Mouse (Mus musculus) MEL (cell line): ENCODE measurements around the gene Prl. TPM values are rescaled to one million over a fixed set of nuclear protein-coding genes. Genes with fewer than 3 reads are reported as not detected.

Experiments
- DNase-seq: peaks from one replicate; pipeline ENCODE4 v3.0.0; 2011; ENCODE audit warnings: low read depth, low spot score
- H3K27ac ChIP-seq: 2 replicates; pipeline ENCODE4 v1.5.1; 2012; ENCODE audit warnings: low read depth, mild to moderate bottlenecking, control low read depth, low read length, moderate library complexity; ENCODE audit not compliant: control insufficient read depth
- H3K27me3 ChIP-seq, 2 experiments: fragments of 150-350 bp in 1 of 2; sonication (generic) in 1 of 2; 2 replicates each; pipeline ENCODE4 v1.6.1; 2012; ENCODE audit warnings: low read length in 2 of 2, mild to moderate bottlenecking in 2 of 2, improper control_type of control experiment in 1 of 2, moderate library complexity in 1 of 2; ENCODE audit not compliant: insufficient read depth in 2 of 2, control insufficient read depth in 1 of 2
- H3K36me3 ChIP-seq, 2 experiments: 2 replicates each; pipeline ENCODE4 v1.6.1; 2012 to 2014; ENCODE audit warnings: low read length in 2 of 2, improper control_type of control experiment in 1 of 2, inconsistent platforms in 1 of 2, mild to moderate bottlenecking in 1 of 2; ENCODE audit not compliant: insufficient read depth in 2 of 2, control insufficient read depth in 1 of 2
- H3K4me1 ChIP-seq, 2 experiments: fragments of 150-350 bp in 1 of 2; sonication (generic) in 1 of 2; 2 replicates each; pipeline ENCODE4 v1.6.1; 2012; ENCODE audit warnings: low read length in 2 of 2, improper control_type of control experiment in 1 of 2, mild to moderate bottlenecking in 1 of 2; ENCODE audit not compliant: insufficient read depth in 2 of 2, control insufficient read depth in 1 of 2
- H3K4me3 ChIP-seq, 2 experiments: fragments of 150-350 bp in 1 of 2; sonication (generic) in 1 of 2; 2 replicates each; pipeline ENCODE4 v1.5.1; 2012; ENCODE audit warnings: low read depth in 2 of 2, low read length in 2 of 2, mild to moderate bottlenecking in 2 of 2, moderate library complexity in 2 of 2, control low read depth in 1 of 2, improper control_type of control experiment in 1 of 2; ENCODE audit not compliant: control insufficient read depth in 1 of 2, insufficient read depth in 1 of 2
- H3K79me2 ChIP-seq: 2 replicates; pipeline ENCODE4 v1.6.1; 2012; ENCODE audit warnings: mild to moderate bottlenecking, low read length, moderate library complexity; ENCODE audit not compliant: control insufficient read depth, poor library complexity, insufficient read depth
- H3K9ac ChIP-seq: 2 replicates; pipeline ENCODE4 v1.6.1; 2012; ENCODE audit warnings: low read depth, mild to moderate bottlenecking, control low read depth, low read length, moderate library complexity; ENCODE audit not compliant: control insufficient read depth, poor library complexity, severe bottlenecking
- H3K9me3 ChIP-seq: fragments of 150-350 bp; sonication (generic); replicated peaks from 2 replicates; pipeline ENCODE4 v1.6.1; 2012; ENCODE audit warnings: mild to moderate bottlenecking, low read length, improper control_type of control experiment, moderate library complexity; ENCODE audit not compliant: insufficient read depth
- CHD1 ChIP-seq: IDR thresholded peaks from 2 replicates; pipeline ENCODE4 v1.6.1; 2012; ENCODE audit warnings: low read depth, mild to moderate bottlenecking, inconsistent platforms, low read length, improper control_type of control experiment
- GATA1 ChIP-seq: IDR thresholded peaks from 2 replicates; pipeline ENCODE4 v1.6.1; 2011; ENCODE audit warnings: low read depth, low read length, improper control_type of control experiment
- HCFC1 ChIP-seq: IDR thresholded peaks from 2 replicates; pipeline ENCODE4 v1.6.1; 2012; ENCODE audit warnings: low read depth, mild to moderate bottlenecking, inconsistent platforms, low read length, improper control_type of control experiment, moderate library complexity
- JUND ChIP-seq: IDR thresholded peaks from 2 replicates; pipeline ENCODE4 v1.6.1; 2011; ENCODE audit warnings: low read depth, mild to moderate bottlenecking, improper control_type of control experiment, low read length
- KAT2A ChIP-seq: conservative IDR thresholded peaks from 2 replicates; pipeline ENCODE4 v1.6.1; 2012; ENCODE audit warnings: low read depth, low read length, improper control_type of control experiment, inconsistent platforms
- MAZ ChIP-seq: IDR thresholded peaks from 2 replicates; pipeline ENCODE4 v1.6.1; 2012; ENCODE audit warnings: low read depth, mild to moderate bottlenecking, inconsistent platforms, low read length, improper control_type of control experiment
- MYB ChIP-seq: IDR thresholded peaks from 2 replicates; pipeline ENCODE4 v1.6.1; 2011; ENCODE audit warnings: mild to moderate bottlenecking, low read depth, low read length, improper control_type of control experiment
- NRF1 ChIP-seq: IDR thresholded peaks from 2 replicates; pipeline ENCODE4 v1.6.1; 2014; ENCODE audit warnings: low read depth, mild to moderate bottlenecking, inconsistent platforms, low read length, improper control_type of control experiment, moderate library complexity; ENCODE audit not compliant: poor library complexity, insufficient read depth, severe bottlenecking
- RAD21 ChIP-seq: IDR thresholded peaks from 2 replicates; pipeline ENCODE4 v1.6.1; 2011; ENCODE audit warnings: mild to moderate bottlenecking, low read depth, low read length, improper control_type of control experiment
- RCOR1 ChIP-seq: IDR thresholded peaks from 2 replicates; pipeline ENCODE4 v1.6.1; 2012; ENCODE audit warnings: low read depth, mild to moderate bottlenecking, inconsistent platforms, low read length, improper control_type of control experiment
- SIN3A ChIP-seq: IDR thresholded peaks from 2 replicates; pipeline ENCODE4 v1.6.1; 2012; ENCODE audit warnings: low read length, improper control_type of control experiment, inconsistent platforms
- SMC3 ChIP-seq: IDR thresholded peaks from 2 replicates; pipeline ENCODE4 v1.6.1; 2011; ENCODE audit warnings: low read depth, low read length, improper control_type of control experiment
- TBP ChIP-seq: IDR thresholded peaks from 2 replicates; pipeline ENCODE4 v1.8.0; 2011; ENCODE audit warnings: low read depth, low read length, improper control_type of control experiment
- UBTF ChIP-seq: IDR thresholded peaks from 2 replicates; pipeline ENCODE4 v1.6.1; 2012; ENCODE audit warnings: low read depth, mild to moderate bottlenecking, inconsistent platforms, low read length, improper control_type of control experiment, moderate library complexity, borderline replicate concordance; ENCODE audit not compliant: insufficient read depth
- USF1 ChIP-seq: IDR thresholded peaks from 2 replicates; pipeline ENCODE4 v1.6.1; 2014; ENCODE audit warnings: low read depth, mild to moderate bottlenecking, inconsistent platforms, low read length, improper control_type of control experiment, moderate library complexity
- USF2 ChIP-seq, 2 experiments: IDR thresholded peaks; 2 replicates each; pipeline ENCODE4 v1.6.1; 2011 to 2012; ENCODE audit warnings: improper control_type of control experiment in 2 of 2, low read length in 2 of 2, borderline replicate concordance in 1 of 2, inconsistent platforms in 1 of 2, low read depth in 1 of 2, mild to moderate bottlenecking in 1 of 2; ENCODE audit not compliant: insufficient read depth in 1 of 2
- ZC3H11A ChIP-seq: IDR thresholded peaks from 2 replicates; pipeline ENCODE4 v1.6.1; 2012; ENCODE audit warnings: low read depth, mild to moderate bottlenecking, inconsistent platforms, low read length, improper control_type of control experiment
- polyA plus RNA-seq, 2 experiments: library from polyadenylated mRNA; stranded (reverse) in 1 of 2; unstranded in 1 of 2; fragments of >175 nt in 1 of 2; fragments of >200 nt in 1 of 2; gene quantifications; 2 replicates each; pipeline versions ENCODE4 v1.2.1 to v1.2.4; 2012; ENCODE audit warnings: low replicate concordance in 2 of 2, low read depth in 1 of 2; ENCODE audit not compliant: insufficient read length in 2 of 2, insufficient read depth in 1 of 2, missing spikeins in 1 of 2
- total RNA-seq: library from RNA; depleted of rRNA; stranded (reverse); fragments of 300-350 nt; gene quantifications from 2 replicates; pipeline ENCODE4 v1.2.3, GENCODE M21; 2012

The Prl gene
- total and polyA plus RNA-seq, 3 experiments: not detected

DNA sequence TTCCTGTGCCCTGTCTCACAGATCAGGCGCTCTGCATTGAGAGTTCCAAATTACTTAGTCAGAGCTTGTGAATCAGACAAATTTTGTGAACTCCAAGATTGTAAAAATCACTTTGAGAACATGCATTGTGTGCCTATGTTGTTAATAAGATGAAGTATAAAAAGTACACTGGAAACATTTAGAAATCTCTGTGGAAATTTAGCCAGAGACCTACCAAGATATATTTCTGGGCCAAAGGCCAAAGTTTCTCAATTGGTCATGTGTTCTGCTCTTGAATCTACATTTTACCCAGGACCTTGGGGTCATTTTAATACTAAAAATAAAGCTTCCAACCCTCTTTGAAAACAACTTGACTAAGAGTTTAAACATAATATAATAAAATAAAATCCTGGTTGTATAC, 30.0 kb upstream of the Prl start:
- TF ChIP-seq SMC3: no peak
- no peak for TF ChIP-seq MYB
- TF ChIP-seq USF1: no peak
- TF ChIP-seq RCOR1: no peak
- no peak for TF ChIP-seq CHD1
- no peak for TF ChIP-seq TBP
- Histone ChIP-seq H3K4me1 (no peaks in the 10 kb centered on the region), H3K27me3 (no peaks in the 10 kb centered on the region), H3K9me3 (no peaks in the 10 kb centered on the region), H3K79me2 (no peaks in the 10 kb centered on the region), H3K36me3 (no peaks in the 10 kb centered on the region), H3K27ac (no peak overlapping the region), H3K9ac (no peak overlapping the region), H3K4me3 (no peak overlapping the region)
- no peak for DNase-seq

DNA sequence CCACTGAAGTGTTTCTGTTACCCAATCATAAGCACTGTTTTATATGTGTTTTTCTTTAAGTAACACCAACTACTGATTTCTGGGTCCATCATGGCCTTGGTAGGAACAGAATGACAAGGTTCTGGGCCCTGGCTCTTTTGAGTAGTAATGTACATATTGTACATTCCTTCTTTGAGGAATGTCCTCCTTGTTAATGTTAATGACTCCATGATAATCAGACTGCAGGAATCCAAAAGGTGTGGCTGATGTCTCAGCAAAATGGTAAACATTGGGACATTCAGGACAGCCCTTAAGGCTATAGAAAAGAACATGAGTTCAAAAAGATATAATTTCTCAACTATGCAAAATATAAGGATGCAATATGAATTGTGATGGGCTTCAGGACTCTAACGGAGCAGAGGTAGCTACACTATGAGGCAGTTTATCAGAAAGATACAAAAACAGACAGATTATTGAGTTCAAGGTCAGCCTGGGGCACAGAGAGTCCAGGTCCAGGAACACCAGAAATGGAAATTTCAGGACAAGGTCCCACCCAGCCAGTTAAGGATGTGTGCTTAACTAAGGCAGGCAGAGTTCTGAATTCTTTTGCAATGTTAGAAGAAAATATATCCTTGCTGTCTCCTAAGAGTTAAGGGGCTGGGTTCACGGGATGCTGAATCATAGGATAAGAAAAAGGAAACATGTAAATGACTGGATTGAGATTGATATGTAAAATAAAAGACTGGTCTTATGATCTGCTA, 28.7 kb upstream of the Prl start:
- Histone ChIP-seq H3K9me3 (no peaks in the 10 kb centered on the region), H3K36me3 (no peaks in the 10 kb centered on the region), H3K4me1 (no peaks in the 10 kb centered on the region), H3K27me3 (no peaks in the 10 kb centered on the region), H3K79me2 (no peaks in the 10 kb centered on the region), H3K9ac (no peak overlapping the region), H3K27ac (no peak overlapping the region), H3K4me3 (no peak overlapping the region)
- DNase-seq: no peak
- TF ChIP-seq SMC3 (no peak), KAT2A (no peak), RAD21 (no peak)

DNA sequence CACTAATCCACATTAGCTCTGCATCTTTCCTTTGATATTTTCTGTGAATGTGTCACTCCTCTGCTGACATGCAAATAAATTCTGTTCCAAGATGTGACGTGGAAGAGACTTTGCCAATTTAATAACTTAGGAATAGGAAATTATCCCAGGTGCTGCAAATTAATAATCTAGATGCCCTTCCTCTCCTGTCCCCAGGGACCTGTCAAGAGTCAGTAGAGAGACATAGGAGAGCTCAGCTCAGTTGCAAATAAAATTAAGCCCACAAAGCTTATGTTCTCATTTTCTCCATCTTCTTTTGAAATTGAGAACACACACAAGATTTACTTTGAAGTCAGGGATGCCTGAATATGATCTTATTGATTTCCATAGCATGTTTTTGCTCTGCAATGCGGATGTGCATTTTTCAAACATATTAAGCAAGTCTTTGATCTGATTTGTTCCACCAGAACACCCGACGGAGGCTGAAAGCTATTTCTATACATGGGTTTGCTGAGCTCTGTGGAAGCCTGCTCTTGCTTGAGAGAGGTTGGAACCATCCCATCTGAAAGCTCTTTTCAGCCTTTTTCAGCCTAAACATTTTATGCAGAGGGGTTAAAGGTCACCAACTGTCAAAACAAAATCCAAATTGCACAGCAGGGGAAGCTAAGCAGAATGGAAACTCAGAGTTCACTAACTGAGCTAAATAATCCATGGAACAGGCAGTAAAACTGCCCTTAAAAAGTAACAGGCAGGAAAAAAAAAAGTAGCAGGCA, 26.1 kb upstream of the Prl start:
- no peak for TF ChIP-seq MAZ
- TF ChIP-seq USF2 (IDR thresholded peaks at IDR 0.05; ENCODE audit: borderline replicate concordance in 1 of 2, insufficient read depth in 1 of 2, low read depth in 1 of 2, low read length in 2 of 2): no peak
- no peak for TF ChIP-seq UBTF
- TF ChIP-seq TBP: no peak
- TF ChIP-seq GATA1: no peak
- TF ChIP-seq SIN3A: no peak
- TF ChIP-seq ZC3H11A: no peak
- TF ChIP-seq NRF1: no peak
- no peak for TF ChIP-seq JUND
- no peak for TF ChIP-seq HCFC1
- no peak overlapping the region for H3K27ac ChIP-seq
- H3K36me3 ChIP-seq: no peaks in the 10 kb centered on the region
- DNase-seq: no peak
- no peaks in the 10 kb centered on the region for H3K79me2 ChIP-seq
- no peaks in the 10 kb centered on the region for H3K27me3 ChIP-seq
- no peaks in the 10 kb centered on the region for H3K4me1 ChIP-seq
- H3K9me3 ChIP-seq: no peaks in the 10 kb centered on the region
- no peak overlapping the region for H3K9ac ChIP-seq
- no peak overlapping the region for H3K4me3 ChIP-seq
